Mouse (Mus musculus) midbrain, embryonic 10.5 days (tissue): ENCODE measurements around the gene Daxx. TPM values are rescaled to one million over a fixed set of nuclear protein-coding genes. Genes with fewer than 3 reads are reported as not detected.

Experiments used
- DNase-seq: peaks from one replicate; pipeline ENCODE4 v3.0.0-alpha.2; 2017; ENCODE audit warnings: low spot score
- H3K27ac ChIP-seq: fragments of 300-500 bp; sonication (generic); replicated peaks from 2 replicates; pipeline ENCODE4 v1.5.1; 2016; ENCODE audit warnings: mild to moderate bottlenecking
- H3K27me3 ChIP-seq: fragments of 300-500 bp; sonication (generic); 2 replicates; pipeline ENCODE4 v1.6.1; 2016; ENCODE audit warnings: low read depth, mild to moderate bottlenecking; ENCODE audit not compliant: poor library complexity, severe bottlenecking
- H3K36me3 ChIP-seq: fragments of 300-500 bp; sonication (generic); 2 replicates; pipeline ENCODE4 v1.6.1; 2016; ENCODE audit warnings: mild to moderate bottlenecking, moderate library complexity
- H3K4me1 ChIP-seq: fragments of 300-500 bp; sonication (generic); 2 replicates; pipeline ENCODE4 v1.6.1; 2016
- H3K4me3 ChIP-seq: fragments of 300-500 bp; sonication (generic); 2 replicates; pipeline ENCODE4 v1.5.1; 2016; ENCODE audit warnings: mild to moderate bottlenecking, moderate library complexity
- H3K9me3 ChIP-seq: fragments of 300-500 bp; sonication (generic); replicated peaks from 2 replicates; pipeline ENCODE4 v1.6.1; 2016; ENCODE audit warnings: mild to moderate bottlenecking
- WGBS: fragments of 180-500 bp; shearing (Covaris S2); methylation state at CpG from one replicate; pipeline ENCODE4 v1.1.7; 2016; 5-methylcytosine and 5-hydroxymethylcytosine counted together
- polyA plus RNA-seq: library from polyadenylated mRNA; unstranded; fragments of >200 nt; fragmentation: Nextera tagmentation; extraction: Ambion mirVana; gene quantifications from 2 replicates; pipeline ENCODE4 v1.2.1, GENCODE M21; 2016

The Daxx gene
- polyA plus RNA-seq, 1 experiment from 2014 or later = 82.6 TPM

DNA sequence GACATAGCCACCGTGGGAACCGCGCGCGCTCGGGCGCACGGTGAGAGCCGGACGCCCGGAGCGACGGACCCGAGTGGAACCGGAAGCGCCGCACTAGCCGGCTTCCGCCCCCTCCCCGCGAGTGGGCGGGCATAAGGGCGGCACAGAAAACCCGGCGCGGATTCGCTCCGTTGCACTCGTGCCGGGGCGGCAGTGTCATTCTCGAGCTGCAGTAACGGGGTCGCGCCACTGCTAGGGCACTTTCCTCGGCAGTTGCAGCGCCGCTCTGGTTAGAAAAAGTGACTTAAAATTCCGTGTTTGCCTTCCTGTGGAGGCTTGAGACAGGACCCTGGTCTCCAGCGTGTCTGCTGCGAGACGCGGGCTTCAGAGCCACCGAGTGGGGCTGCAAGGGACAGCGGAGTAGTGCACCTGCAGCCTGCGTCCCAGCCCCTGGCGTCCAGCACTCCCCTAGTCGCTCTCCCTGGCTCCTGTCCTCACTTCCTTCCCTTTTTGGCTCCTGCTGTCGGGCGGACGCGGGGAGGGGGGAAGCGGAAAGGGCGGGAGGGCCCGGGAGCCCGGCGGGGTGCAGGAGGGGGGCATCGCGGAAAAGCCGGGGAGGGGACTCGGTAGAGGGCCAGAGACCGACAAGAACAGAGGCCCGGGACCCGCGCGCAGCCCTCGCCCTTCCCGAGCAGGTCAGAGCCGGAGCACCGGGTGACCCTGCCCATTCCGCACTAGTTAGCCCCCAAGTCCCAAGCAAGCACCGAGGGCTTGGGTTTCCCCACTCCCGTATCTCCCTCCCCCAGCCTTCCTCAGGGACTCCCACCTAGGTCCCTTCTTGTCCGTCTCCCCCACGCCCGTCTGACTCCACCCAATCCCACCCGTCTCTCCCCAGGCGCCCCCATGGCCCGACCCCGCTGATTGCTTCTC lies 20.4 kb downstream of the Daxx start, which contains the start of gene Rgl2:
Gene Rgl2 (plus strand): TSS at position 173 of the 909 bp plus-strand sequence.
- peaks cover 41% of the 10 kb centered on the region for H3K4me1 ChIP-seq
- no peaks in the 10 kb centered on the region for H3K9me3 ChIP-seq
- H3K27me3 ChIP-seq = no peaks in the 10 kb centered on the region
- peak within 1 kb of the TSS; percentile 93 for H3K27ac ChIP-seq
- peak; percentile 95 for DNase-seq
- WGBS = under 1% methylated on average over 73 of the region's 80 CpGs
- peak within 1 kb of the TSS; percentile 97 for H3K4me3 ChIP-seq
- peaks cover 50% of the 10 kb centered on the region for H3K36me3 ChIP-seq

DNA sequence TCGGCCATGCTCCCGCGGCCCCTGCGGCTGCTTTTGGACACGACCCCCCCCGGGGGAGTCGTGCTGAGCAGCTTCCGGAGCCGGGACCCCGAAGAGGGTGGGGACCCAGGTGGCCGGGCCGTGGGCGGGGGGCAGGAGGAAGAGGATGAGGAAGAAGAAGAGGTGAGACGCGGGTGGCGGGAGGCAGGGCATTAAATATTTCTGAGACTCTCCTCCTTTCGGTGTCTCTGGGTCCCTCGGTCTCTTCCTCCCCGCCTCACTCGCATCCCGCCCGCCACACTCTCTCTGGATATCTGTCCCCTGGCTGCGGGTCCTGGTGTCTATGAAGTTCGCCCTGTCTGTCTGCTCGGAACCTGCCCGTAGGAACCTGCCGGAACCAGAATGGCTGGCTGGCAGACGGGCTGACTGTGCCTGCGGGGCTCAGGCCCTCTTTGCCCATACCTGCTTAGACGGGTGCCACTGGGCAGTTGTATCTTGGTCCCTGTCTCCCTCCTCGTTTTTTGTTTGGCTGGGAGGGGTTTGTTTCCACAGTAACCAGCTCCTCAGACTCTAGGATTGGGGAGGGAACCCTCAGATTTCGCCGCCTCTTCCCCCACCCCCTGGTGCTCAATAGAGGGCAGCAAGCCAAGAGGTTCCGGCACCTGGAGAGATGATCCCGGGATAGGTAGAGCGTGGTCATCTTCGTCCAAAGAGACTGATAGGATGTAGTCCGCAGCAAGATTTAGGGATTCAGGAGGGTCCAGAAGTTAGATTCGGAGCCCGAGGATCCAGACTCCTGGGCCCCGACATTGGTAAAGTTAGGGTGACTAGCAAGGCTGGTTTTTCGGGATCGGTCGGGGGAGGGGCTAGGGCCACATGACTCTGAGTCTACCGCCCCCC lies 21.3 kb downstream of the Daxx start:
- H3K4me3 ChIP-seq = peak overlapping the region; percentile 97
- H3K27ac ChIP-seq = peak overlapping the region; percentile 93
- whole genome bisulfite sequencing = under 1% methylated on average over 45 of the region's 45 CpGs
- DNase-seq = peak; percentile 44
- H3K27me3 ChIP-seq = no peaks in the 10 kb centered on the region
- peaks cover 51% of the 10 kb centered on the region for H3K36me3 ChIP-seq
- H3K4me1 ChIP-seq = peaks cover 41% of the 10 kb centered on the region
- no peaks in the 10 kb centered on the region for H3K9me3 ChIP-seq

DNA sequence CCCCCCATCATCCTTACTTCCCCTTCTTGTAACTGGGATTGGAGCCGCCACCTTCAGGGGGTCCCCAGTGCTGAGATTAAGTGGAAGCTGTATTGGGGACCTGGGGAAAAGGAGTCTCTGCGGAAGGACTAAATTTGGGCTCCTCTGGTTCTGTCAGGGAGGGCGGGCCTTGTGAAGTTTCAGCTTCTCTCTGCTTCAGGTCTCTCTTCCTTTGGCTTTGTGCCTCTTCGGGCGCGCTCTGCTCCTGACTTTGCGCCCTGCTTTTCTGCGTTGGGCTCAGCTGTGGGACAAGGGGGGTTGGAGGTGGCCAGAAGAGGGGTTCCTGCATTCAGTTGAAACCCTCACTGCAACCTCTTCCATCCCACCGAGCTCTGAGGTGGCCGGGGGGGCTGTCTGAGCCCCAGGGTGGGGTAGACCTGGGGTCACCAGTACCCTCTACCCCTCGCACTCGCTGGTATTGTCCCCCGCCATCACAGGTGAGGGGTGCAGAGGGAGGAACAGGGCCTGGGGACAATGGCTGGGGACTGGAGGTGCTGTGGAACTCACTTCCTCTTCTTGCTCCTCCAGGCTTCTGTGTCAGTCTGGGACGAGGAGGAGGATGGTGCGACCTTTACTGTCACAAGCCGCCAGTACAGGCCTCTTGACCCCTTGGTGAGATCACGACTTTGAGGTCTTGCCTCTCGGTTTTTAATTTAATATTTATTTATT lies 22.1 kb downstream of the Daxx start:
- Histone ChIP-seq H3K9me3 (no peaks in the 10 kb centered on the region), H3K36me3 (peaks cover 51% of the 10 kb centered on the region), H3K4me1 (peaks cover 41% of the 10 kb centered on the region), H3K27me3 (no peaks in the 10 kb centered on the region), H3K4me3 (peak overlapping the region; percentile 97), H3K27ac (peak overlapping the region; percentile 93; the same call in 1 of the 2 replicates)
- 32% methylated on average over 18 of the region's 18 CpGs for WGBS
- DNase-seq = no peak

DNA sequence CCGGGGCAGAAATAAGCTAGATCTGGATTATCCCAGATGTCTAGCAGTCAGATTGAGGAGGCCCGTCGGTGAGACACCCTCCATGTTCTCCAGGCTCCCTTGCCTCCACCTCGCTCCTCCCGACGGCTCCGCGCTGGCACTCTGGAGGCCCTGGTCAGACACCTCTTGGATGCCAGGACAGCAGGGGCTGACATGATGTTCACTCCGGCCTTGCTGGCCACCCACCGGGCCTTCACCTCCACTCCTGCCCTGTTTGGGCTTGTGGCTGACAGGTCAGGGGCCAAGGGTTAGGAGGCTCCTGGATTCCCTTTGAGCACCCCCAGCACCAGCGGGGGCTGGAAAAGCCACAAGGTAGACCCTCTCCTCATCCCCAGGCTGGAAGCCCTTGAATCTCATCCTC lies 22.7 kb downstream of the Daxx start:
- no peaks in the 10 kb centered on the region for H3K9me3 ChIP-seq
- H3K4me1 ChIP-seq = peaks cover 41% of the 10 kb centered on the region
- H3K4me3 ChIP-seq = peak overlapping the region; percentile 16; the same call in 1 of the 2 replicates
- DNase-seq = no peak
- H3K27me3 ChIP-seq = no peaks in the 10 kb centered on the region
- peaks cover 53% of the 10 kb centered on the region for H3K36me3 ChIP-seq
- H3K27ac ChIP-seq = no peak overlapping the region
- WGBS = 89% methylated on average over 11 of the region's 11 CpGs

DNA sequence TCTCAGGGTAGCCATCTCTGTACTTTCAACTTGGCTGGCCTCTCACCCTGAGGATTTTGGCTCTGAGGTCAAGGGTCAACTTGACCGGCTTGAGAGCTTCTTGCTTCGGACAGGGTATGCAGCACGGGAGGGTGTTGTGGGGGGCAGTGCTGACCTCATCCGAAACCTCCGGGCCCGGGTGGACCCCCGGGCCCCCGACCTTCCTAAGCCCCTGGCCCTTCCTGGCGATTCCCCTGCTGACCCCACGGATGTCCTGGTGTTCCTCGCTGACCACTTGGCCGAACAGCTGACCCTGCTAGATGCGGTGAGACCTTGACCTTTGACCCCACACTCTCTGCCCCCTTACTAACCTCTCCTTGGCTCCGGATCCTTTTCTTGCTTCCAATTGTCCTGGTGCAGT lies 23.2 kb downstream of the Daxx start:
- H3K9me3 ChIP-seq = no peaks in the 10 kb centered on the region
- no peak overlapping the region for H3K27ac ChIP-seq
- H3K4me3 ChIP-seq = 0 out of 2 replicates have a peak overlapping the region, but pooled peaks have one; percentile 8
- no peaks in the 10 kb centered on the region for H3K27me3 ChIP-seq
- peaks cover 56% of the 10 kb centered on the region for H3K36me3 ChIP-seq
- peaks cover 41% of the 10 kb centered on the region for H3K4me1 ChIP-seq
- WGBS = 87% methylated on average over 14 of the region's 14 CpGs
- no peak for DNase-seq

DNA sequence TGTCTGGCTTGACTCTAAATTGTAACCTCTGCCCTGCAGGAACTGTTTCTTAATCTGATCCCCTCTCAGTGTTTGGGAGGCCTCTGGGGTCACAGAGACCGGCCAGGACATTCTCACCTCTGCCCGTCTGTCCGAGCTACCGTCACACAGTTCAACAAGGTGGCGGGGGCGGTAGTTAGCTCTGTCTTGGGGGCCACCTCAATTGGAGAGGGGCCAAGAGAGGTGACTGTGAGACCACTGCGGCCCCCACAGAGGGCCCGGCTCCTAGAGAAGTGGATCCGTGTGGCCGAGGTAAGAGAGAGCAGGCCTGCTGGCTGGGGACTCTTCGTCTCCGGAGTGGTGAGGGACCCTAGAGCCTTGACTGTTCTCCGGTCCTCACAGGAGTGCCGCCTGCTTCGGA lies 23.8 kb downstream of the Daxx start:
- H3K36me3 ChIP-seq = peaks cover 58% of the 10 kb centered on the region
- no peak overlapping the region for H3K4me3 ChIP-seq
- no peak overlapping the region for H3K27ac ChIP-seq
- H3K27me3 ChIP-seq = no peaks in the 10 kb centered on the region
- no peak for DNase-seq
- no peaks in the 10 kb centered on the region for H3K9me3 ChIP-seq
- WGBS = 92% methylated on average over 15 of the region's 15 CpGs
- H3K4me1 ChIP-seq = peaks cover 37% of the 10 kb centered on the region

DNA sequence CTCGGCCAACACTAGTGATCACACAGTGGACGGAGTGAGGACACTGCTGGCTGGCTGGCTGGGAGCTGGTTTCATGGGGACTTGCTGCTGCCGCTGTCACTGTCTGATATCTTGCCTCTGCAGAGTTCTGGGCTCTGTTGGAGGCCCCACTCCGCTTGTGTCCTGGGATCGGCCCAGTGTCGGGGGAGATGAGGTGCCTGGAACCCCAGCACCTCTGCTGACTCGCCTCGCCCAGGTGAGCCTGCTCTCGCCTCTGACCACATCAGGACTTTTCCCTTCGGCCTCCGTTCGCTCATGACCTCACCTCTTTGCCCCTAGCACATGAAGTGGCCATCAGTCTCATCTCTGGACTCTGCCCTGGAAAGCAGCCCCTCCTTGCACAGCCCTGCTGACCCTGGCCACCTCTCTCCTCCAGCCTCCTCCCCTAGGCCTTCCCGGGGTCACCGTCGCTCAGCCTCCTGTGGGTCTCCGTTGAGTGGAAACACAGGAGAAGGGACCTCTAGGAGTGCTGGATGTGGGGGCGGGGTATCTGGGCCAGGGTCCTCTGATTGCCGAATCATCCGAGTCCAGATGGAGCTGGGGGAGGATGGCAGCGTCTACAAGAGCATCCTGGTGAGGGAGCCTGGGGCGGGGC lies 26.3 kb downstream of the Daxx start:
- Histone ChIP-seq H3K4me3 (peak overlapping the region; percentile 23; the same call in 1 of the 2 replicates), H3K27me3 (no peaks in the 10 kb centered on the region), H3K27ac (no peak overlapping the region), H3K36me3 (peaks cover 71% of the 10 kb centered on the region), H3K9me3 (no peaks in the 10 kb centered on the region), H3K4me1 (peaks cover 29% of the 10 kb centered on the region)
- WGBS = 89% methylated on average over 21 of the region's 21 CpGs
- DNase-seq = no peak

DNA sequence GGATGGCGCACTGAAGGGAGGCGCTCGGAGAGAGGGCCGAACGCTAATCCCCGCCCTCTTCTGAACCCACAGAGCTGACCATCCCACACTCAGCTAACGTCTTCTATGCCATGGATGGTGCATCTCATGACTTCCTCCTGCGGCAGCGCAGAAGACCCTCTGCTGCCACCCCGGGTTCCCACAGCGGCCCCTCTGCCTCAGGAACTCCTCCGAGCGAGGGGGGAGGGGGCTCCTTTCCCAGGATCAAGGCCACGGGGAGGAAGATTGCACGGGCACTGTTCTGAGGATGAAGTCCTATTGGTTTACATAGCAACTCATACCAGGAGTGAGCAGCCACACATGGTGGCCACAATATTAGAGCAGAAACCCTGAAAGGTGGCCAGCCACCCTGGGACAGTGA lies 27.8 kb downstream of the Daxx start:
- WGBS = 86% methylated on average over 15 of the region's 15 CpGs
- Histone ChIP-seq H3K4me3 (0 out of 2 replicates have a peak overlapping the region, but pooled peaks have one; percentile 16), H3K36me3 (peaks cover 72% of the 10 kb centered on the region), H3K27me3 (no peaks in the 10 kb centered on the region), H3K9me3 (no peaks in the 10 kb centered on the region), H3K4me1 (peaks cover 28% of the 10 kb centered on the region), H3K27ac (no peak overlapping the region)
- no peak for DNase-seq

GRCm38 (mm10) chr17:33938783-33939182 lies 29.6 kb downstream of the Daxx start:
- H3K27me3 ChIP-seq = no peaks in the 10 kb centered on the region
- H3K27ac ChIP-seq = no peak overlapping the region
- H3K36me3 ChIP-seq = peaks cover 72% of the 10 kb centered on the region
- WGBS = 78% methylated on average over 11 of the region's 11 CpGs
- peaks cover 27% of the 10 kb centered on the region for H3K4me1 ChIP-seq
- peak overlapping the region; percentile 95 for H3K4me3 ChIP-seq
- H3K9me3 ChIP-seq = no peaks in the 10 kb centered on the region
- no peak for DNase-seq

DNA sequence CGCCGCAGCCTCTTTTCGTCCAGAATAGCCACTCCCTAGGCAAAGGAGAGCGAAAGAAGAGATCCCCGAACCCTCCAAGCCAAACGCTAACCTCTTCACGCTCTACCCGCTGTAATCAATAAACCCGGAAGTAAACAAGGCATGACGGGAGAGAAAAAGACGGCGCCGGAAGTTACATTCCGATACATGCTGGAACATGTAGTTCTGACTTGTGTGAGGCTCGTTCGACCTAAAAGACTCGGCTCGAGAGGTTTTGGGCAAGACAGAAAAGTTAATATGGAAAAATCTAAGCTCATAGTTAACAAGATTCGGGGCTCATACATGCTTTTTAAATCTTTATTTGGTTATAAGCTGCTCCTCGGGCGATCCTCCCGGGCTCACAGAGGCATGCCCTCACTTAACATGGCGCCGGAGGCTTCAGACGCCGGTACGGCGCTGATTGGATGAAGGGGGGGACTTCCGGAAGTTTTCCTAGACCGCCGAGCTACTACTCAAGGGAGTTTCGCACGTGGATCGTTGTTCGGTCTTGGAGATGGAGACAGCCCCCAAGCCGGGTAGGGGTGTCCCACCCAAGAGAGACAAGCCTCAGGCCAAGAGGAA lies 31.1 kb downstream of the Daxx start, which contains the start of the genes Pfdn6 and Wdr46:
Gene Pfdn6 (minus strand): TSS at position 138 of the 600 bp plus-strand sequence.
Gene Wdr46 (plus strand): TSS at position 455 of the 600 bp plus-strand sequence.
- H3K4me3 ChIP-seq = peak within 1 kb of the TSS; percentile 95
- H3K9me3 ChIP-seq = no peaks in the 10 kb centered on the region
- under 1% methylated on average over 36 of the region's 36 CpGs for WGBS
- peak; percentile 88 for DNase-seq
- peaks cover 72% of the 10 kb centered on the region for H3K36me3 ChIP-seq
- H3K4me1 ChIP-seq = peaks cover 27% of the 10 kb centered on the region
- no peaks in the 10 kb centered on the region for H3K27me3 ChIP-seq
- H3K27ac ChIP-seq = peak within 1 kb of the TSS; percentile 89

- Histone ChIP-seq H3K9me3 (no peaks in the 10 kb centered on the region), H3K27ac (peak overlapping the region; percentile 89), H3K27me3 (no peaks in the 10 kb centered on the region), H3K4me3 (peak overlapping the region; percentile 95), H3K36me3 (peaks cover 72% of the 10 kb centered on the region), H3K4me1 (peaks cover 27% of the 10 kb centered on the region)
- no peak for DNase-seq
- WGBS = 3% methylated on average over 26 of the region's 26 CpGs
Measured at GRCm38 (mm10) chr17:33940981-33941380, 31.8 kb downstream of the Daxx start.
